Mouse (Mus musculus) megakaryocyte progenitor cell, adult 5-6 weeks (primary cell): ENCODE results near the gene Tectb. TPM values are rescaled to one million over a fixed set of nuclear protein-coding genes. Genes with fewer than 3 reads are reported as not detected.

Experiments
- total RNA-seq, 2 experiments: library from RNA; stranded (forward) in 1 of 2; stranded (reverse) in 1 of 2; fragments of 157-497, 149-512 nt in 1 of 2; fragments of 200-1000 nt in 1 of 2; gene quantifications; 2 replicates each; pipeline versions ENCODE4 v1.2.3 to v1.2.4; 2015 to 2017

Tectb gene
- total RNA-seq, 2 experiments from 2014 or later = not detected

Other genes starting within 250 kb of the Tectb start
- gene Gpam, start 53.5 kb upstream of the Tectb start, total RNA-seq (2015) = 6.6 and 7.9 TPM in 2 replicates
- 12.5 and 14.2 TPM in 2 replicates for gene Gpam, start 53.5 kb upstream of the Tectb start, total RNA-seq (2017)
- not detected in 2 replicates for gene Gucy2g, start 60.5 kb downstream of the Tectb start, total RNA-seq (2015)
- not detected in 2 replicates for gene Gucy2g, start 60.5 kb downstream of the Tectb start, total RNA-seq (2017)
- gene Acsl5, start 71.2 kb downstream of the Tectb start, total RNA-seq (2015) = 115 and 141 TPM in 2 replicates
- gene Acsl5, start 71.2 kb downstream of the Tectb start, total RNA-seq (2017) = 114 and 115 TPM in 2 replicates
- 50.1 and 69.2 TPM in 2 replicates for gene Zdhhc6, start 135.3 kb downstream of the Tectb start, total RNA-seq (2015)
- gene Zdhhc6, start 135.3 kb downstream of the Tectb start, total RNA-seq (2017) = 58.0 and 64.9 TPM in 2 replicates
- 25.0 and 25.2 TPM in 2 replicates for gene Vti1a, start 135.6 kb downstream of the Tectb start, total RNA-seq (2015)
- 34.2 and 45.6 TPM in 2 replicates for gene Vti1a, start 135.6 kb downstream of the Tectb start, total RNA-seq (2017)